Mouse (Mus musculus): ENCODE measurements around the gene Gabpb1. TPM values are rescaled to one million over a fixed set of nuclear protein-coding genes. Genes with fewer than 3 reads are reported as not detected.

Gabpb1 gene
- polyA plus RNA-seq (2014; fragmentation: Nextera tagmentation; extraction: Ambion mirVana) = 40.4 and 41.9 TPM in 2 replicates

GRCm38 (mm10) chr2:126676122-126676515 lies at the start of gene Gabpb1:
Gene Gabpb1, minus strand, starts transcription at chr2:126676337.
- WGBS (ENCODE audit: insufficient replicate concordance) = 23% methylated on average over 12 of the region's 12 CpGs
- ATAC-seq (replicated peaks; ENCODE audit: insufficient number of reproducible peaks, low FRiP score, low TSS enrichment) = no peak
- H3K4me3 ChIP-seq (ENCODE audit: low read depth, low read length) = peak within 1 kb of the TSS; percentile 80

GRCm38 (mm10) chr2:126712950-126713349 lies 36.8 kb upstream of the Gabpb1 start:
- ATAC-seq (replicated peaks; ENCODE audit: insufficient number of reproducible peaks, low FRiP score, low TSS enrichment) = no peak
- Histone ChIP-seq H3K9me3 (replicated peaks; ENCODE audit: control insufficient read depth, low read length) (no peaks in the 10 kb centered on the region), H3K4me1 (ENCODE audit: control insufficient read depth, insufficient read depth, low read length) (no peaks in the 10 kb centered on the region), H3K9ac (ENCODE audit: low read depth, low read length) (no peak overlapping the region), H3K4me3 (ENCODE audit: low read depth, low read length) (no peak overlapping the region), H3K4me2 (no peak overlapping the region), H3K36me3 (ENCODE audit: control insufficient read depth, insufficient read depth, low read length) (peaks cover 2% of the 10 kb centered on the region; the same call in 1 of the 2 replicates), H3K27me3 (ENCODE audit: control insufficient read depth, insufficient read depth, low read length) (no peaks in the 10 kb centered on the region), H3K27ac (ENCODE audit: low read depth, low read length) (no peak overlapping the region)

More at GRCm38 (mm10) chr2:126676122-126676515, at the start of gene Gabpb1:
- peaks cover 4% of the 10 kb centered on the region for H3K4me1 ChIP-seq (ENCODE audit: control insufficient read depth, insufficient read depth, low read length)
- peak within 1 kb of the TSS; percentile 99 for H3K9ac ChIP-seq (ENCODE audit: low read depth, low read length)
- H3K27me3 ChIP-seq (ENCODE audit: control insufficient read depth, insufficient read depth, low read length) = no peaks in the 10 kb centered on the region
- H3K4me2 ChIP-seq = peak within 1 kb of the TSS; percentile 73
- H3K27ac ChIP-seq (ENCODE audit: low read depth, low read length) = peak within 1 kb of the TSS; percentile 100
- no peaks in the 10 kb centered on the region for H3K9me3 ChIP-seq (replicated peaks; ENCODE audit: control insufficient read depth, low read length)
- no peaks in the 10 kb centered on the region for H3K36me3 ChIP-seq (ENCODE audit: control insufficient read depth, insufficient read depth, low read length)

- Histone ChIP-seq H3K4me3 (ENCODE audit: low read depth, low read length) (no peak overlapping the region), H3K4me2 (no peak overlapping the region), H3K36me3 (ENCODE audit: control insufficient read depth, insufficient read depth, low read length) (peaks cover 2% of the 10 kb centered on the region; the same call in 1 of the 2 replicates), H3K4me1 (ENCODE audit: control insufficient read depth, insufficient read depth, low read length) (no peaks in the 10 kb centered on the region), H3K27ac (ENCODE audit: low read depth, low read length) (no peak overlapping the region), H3K9me3 (replicated peaks; ENCODE audit: control insufficient read depth, low read length) (no peaks in the 10 kb centered on the region), H3K27me3 (ENCODE audit: control insufficient read depth, insufficient read depth, low read length) (no peaks in the 10 kb centered on the region), H3K9ac (ENCODE audit: low read depth, low read length) (no peak overlapping the region)
- no peak for ATAC-seq (replicated peaks; ENCODE audit: insufficient number of reproducible peaks, low FRiP score, low TSS enrichment)
- 95% methylated on average over 5 of the region's 5 CpGs for WGBS (ENCODE audit: insufficient replicate concordance)
Observed at GRCm38 (mm10) chr2:126712526-126712925, 36.4 kb upstream of the Gabpb1 start.

GRCm38 (mm10) chr2:126708361-126708760 lies 32.2 kb upstream of the Gabpb1 start:
- H3K27me3 ChIP-seq (ENCODE audit: control insufficient read depth, insufficient read depth, low read length) = peaks cover 5% of the 10 kb centered on the region; the same call in 1 of the 2 replicates
- peak overlapping the region; percentile 60 for H3K4me2 ChIP-seq
- ATAC-seq (replicated peaks; ENCODE audit: insufficient number of reproducible peaks, low FRiP score, low TSS enrichment) = no peak
- no peak overlapping the region for H3K27ac ChIP-seq (ENCODE audit: low read depth, low read length)
- H3K4me3 ChIP-seq (ENCODE audit: low read depth, low read length) = peak overlapping the region; percentile 96; the same call in 1 of the 2 replicates
- H3K4me1 ChIP-seq (ENCODE audit: control insufficient read depth, insufficient read depth, low read length) = no peaks in the 10 kb centered on the region
- no peaks in the 10 kb centered on the region for H3K36me3 ChIP-seq (ENCODE audit: control insufficient read depth, insufficient read depth, low read length)
- 84% methylated on average over 4 of the region's 4 CpGs for WGBS (ENCODE audit: insufficient replicate concordance)
- H3K9me3 ChIP-seq (replicated peaks; ENCODE audit: control insufficient read depth, low read length) = no peaks in the 10 kb centered on the region
- H3K9ac ChIP-seq (ENCODE audit: low read depth, low read length) = no peak overlapping the region

- H3K4me1 ChIP-seq (ENCODE audit: control insufficient read depth, insufficient read depth, low read length) = no peaks in the 10 kb centered on the region
- 0% methylated on average over 23 of the region's 23 CpGs for WGBS (ENCODE audit: insufficient replicate concordance)
- peaks cover 5% of the 10 kb centered on the region; the same call in 1 of the 2 replicates for H3K27me3 ChIP-seq (ENCODE audit: control insufficient read depth, insufficient read depth, low read length)
- H3K9ac ChIP-seq (ENCODE audit: low read depth, low read length) = peak overlapping the region; percentile 89
- ATAC-seq (replicated peaks; ENCODE audit: insufficient number of reproducible peaks, low FRiP score, low TSS enrichment) = peak; percentile 82
- H3K27ac ChIP-seq (ENCODE audit: low read depth, low read length) = peak overlapping the region; percentile 79
- H3K36me3 ChIP-seq (ENCODE audit: control insufficient read depth, insufficient read depth, low read length) = no peaks in the 10 kb centered on the region
- peak overlapping the region; percentile 60 for H3K4me2 ChIP-seq
- peak overlapping the region; percentile 96 for H3K4me3 ChIP-seq (ENCODE audit: low read depth, low read length)
- no peaks in the 10 kb centered on the region for H3K9me3 ChIP-seq (replicated peaks; ENCODE audit: control insufficient read depth, low read length)
Observed at GRCm38 (mm10) chr2:126707438-126707779, 31.3 kb upstream of the Gabpb1 start.

GRCm38 (mm10) chr2:126706759-126707437 lies 30.8 kb upstream of the Gabpb1 start, which contains the start of gene Usp8:
Gene Usp8, plus strand, starts transcription at chr2:126707328.
- H3K27ac ChIP-seq (ENCODE audit: low read depth, low read length) = peak within 1 kb of the TSS; percentile 79
- no peaks in the 10 kb centered on the region for H3K36me3 ChIP-seq (ENCODE audit: control insufficient read depth, insufficient read depth, low read length)
- peak within 1 kb of the TSS; percentile 96 for H3K4me3 ChIP-seq (ENCODE audit: low read depth, low read length)
- peak within 1 kb of the TSS; percentile 60 for H3K4me2 ChIP-seq
- no peaks in the 10 kb centered on the region for H3K4me1 ChIP-seq (ENCODE audit: control insufficient read depth, insufficient read depth, low read length)
- no peaks in the 10 kb centered on the region for H3K9me3 ChIP-seq (replicated peaks; ENCODE audit: control insufficient read depth, low read length)
- H3K27me3 ChIP-seq (ENCODE audit: control insufficient read depth, insufficient read depth, low read length) = peaks cover 5% of the 10 kb centered on the region; the same call in 1 of the 2 replicates
- WGBS (ENCODE audit: insufficient replicate concordance) = 2% methylated on average over 47 of the region's 47 CpGs
- H3K9ac ChIP-seq (ENCODE audit: low read depth, low read length) = peak within 1 kb of the TSS; percentile 89
- peak; percentile 99 for ATAC-seq (replicated peaks; ENCODE audit: insufficient number of reproducible peaks, low FRiP score, low TSS enrichment)

GRCm38 (mm10) chr2:126695285-126695684 lies 19.1 kb upstream of the Gabpb1 start:
- Histone ChIP-seq H3K27ac (ENCODE audit: low read depth, low read length) (no peak overlapping the region), H3K36me3 (ENCODE audit: control insufficient read depth, insufficient read depth, low read length) (no peaks in the 10 kb centered on the region)

GRCm38 (mm10) chr2:126691290-126691689 lies 15.2 kb upstream of the Gabpb1 start:
- 78% methylated on average over 3 of the region's 3 CpGs for WGBS (ENCODE audit: insufficient replicate concordance)
- Histone ChIP-seq H3K9me3 (replicated peaks; ENCODE audit: control insufficient read depth, low read length) (no peaks in the 10 kb centered on the region), H3K4me3 (ENCODE audit: low read depth, low read length) (no peak overlapping the region), H3K4me1 (ENCODE audit: control insufficient read depth, insufficient read depth, low read length) (no peaks in the 10 kb centered on the region), H3K27ac (ENCODE audit: low read depth, low read length) (no peak overlapping the region), H3K27me3 (ENCODE audit: control insufficient read depth, insufficient read depth, low read length) (no peaks in the 10 kb centered on the region), H3K36me3 (ENCODE audit: control insufficient read depth, insufficient read depth, low read length) (no peaks in the 10 kb centered on the region), H3K4me2 (no peak overlapping the region), H3K9ac (ENCODE audit: low read depth, low read length) (no peak overlapping the region)
- ATAC-seq (replicated peaks; ENCODE audit: insufficient number of reproducible peaks, low FRiP score, low TSS enrichment) = no peak

More at GRCm38 (mm10) chr2:126695285-126695684, 19.1 kb upstream of the Gabpb1 start:
- H3K9me3 ChIP-seq (replicated peaks; ENCODE audit: control insufficient read depth, low read length) = no peaks in the 10 kb centered on the region
- no peak overlapping the region for H3K4me3 ChIP-seq (ENCODE audit: low read depth, low read length)
- H3K4me2 ChIP-seq = no peak overlapping the region
- WGBS (ENCODE audit: insufficient replicate concordance) = 74% methylated on average over 6 of the region's 6 CpGs
- no peaks in the 10 kb centered on the region for H3K27me3 ChIP-seq (ENCODE audit: control insufficient read depth, insufficient read depth, low read length)
- no peak for ATAC-seq (replicated peaks; ENCODE audit: insufficient number of reproducible peaks, low FRiP score, low TSS enrichment)
- H3K9ac ChIP-seq (ENCODE audit: low read depth, low read length) = no peak overlapping the region
- no peaks in the 10 kb centered on the region for H3K4me1 ChIP-seq (ENCODE audit: control insufficient read depth, insufficient read depth, low read length)

- ATAC-seq (replicated peaks; ENCODE audit: insufficient number of reproducible peaks, low FRiP score, low TSS enrichment) = no peak
- no peak overlapping the region for H3K4me2 ChIP-seq
- H3K27me3 ChIP-seq (ENCODE audit: control insufficient read depth, insufficient read depth, low read length) = no peaks in the 10 kb centered on the region
- H3K4me1 ChIP-seq (ENCODE audit: control insufficient read depth, insufficient read depth, low read length) = no peaks in the 10 kb centered on the region; the same call in 1 of the 2 replicates
- peaks cover 3% of the 10 kb centered on the region; the same call in 1 of the 2 replicates for H3K36me3 ChIP-seq (ENCODE audit: control insufficient read depth, insufficient read depth, low read length)
- no peak overlapping the region for H3K27ac ChIP-seq (ENCODE audit: low read depth, low read length)
- 82% methylated on average over 1 of the region's 1 CpGs for WGBS (ENCODE audit: insufficient replicate concordance)
- H3K4me3 ChIP-seq (ENCODE audit: low read depth, low read length) = no peak overlapping the region
- H3K9me3 ChIP-seq (replicated peaks; ENCODE audit: control insufficient read depth, low read length) = no peaks in the 10 kb centered on the region
- H3K9ac ChIP-seq (ENCODE audit: low read depth, low read length) = no peak overlapping the region
Observed at GRCm38 (mm10) chr2:126682937-126683336, 6.8 kb upstream of the Gabpb1 start.

Data from heart, embryonic 11.5 days (tissue).